ENCODE assay signal across 18 mouse cellular contexts in genomic region chr11:70053898-70054570, GRCm38 (mm10). TPM values are rescaled to one million over a fixed set of nuclear protein-coding genes. Genes with fewer than 3 reads are reported as not detected.
DNase-seq lines count a peak whose midpoint lies in the region; ATAC-seq lines count a peak whose summit lies in the region.
"Had no signal": no experiment of that assay in that cellular context is flagged by ENCODE, and none has a peak within 500 bp of the region (broad histone marks: within the 10 kb centered on the region; RNA-seq: fewer than 3 reads in every experiment).

Gene Asgr1, plus strand, starts transcription at chr11:70054085.

- 0 out of 2 replicates have a peak within 1 kb of the TSS, but pooled peaks have one; percentile 16 for H3K27ac ChIP-seq in embryonic facial prominence, embryonic 13.5 days
- H3K27ac ChIP-seq in embryonic facial prominence, embryonic 10.5 days (replicated peaks), result no peak within 1 kb of the TSS
- H3K27ac ChIP-seq in liver, embryonic 12.5 days, result no peak within 1 kb of the TSS
- H3K27ac ChIP-seq in liver, embryonic 11.5 days (ENCODE audit: low read depth, low read length), result no peak within 1 kb of the TSS
- peak within 1 kb of the TSS; percentile 57 for H3K27ac ChIP-seq in liver, embryonic 15.5 days (replicated peaks)
- H3K27ac ChIP-seq: embryonic facial prominence, embryonic 15.5 days; heart, embryonic 10.5 days; kidney, postnatal 0 days; midbrain, embryonic 15.5 days had no signal

- no peaks in the 10 kb centered on the region for H3K27me3 ChIP-seq in embryonic facial prominence, embryonic 13.5 days
- H3K27me3 ChIP-seq in embryonic facial prominence, embryonic 10.5 days (replicated peaks; ENCODE audit: low read depth, poor library complexity, severe bottlenecking), result peaks cover 16% of the 10 kb centered on the region
- H3K27me3 ChIP-seq in liver, embryonic 12.5 days (replicated peaks), result peaks cover 19% of the 10 kb centered on the region
- no peaks in the 10 kb centered on the region for H3K27me3 ChIP-seq in liver, embryonic 11.5 days (replicated peaks; ENCODE audit: control insufficient read depth, insufficient read depth, low read length)
- H3K27me3 ChIP-seq in liver, embryonic 15.5 days, result 0 out of 2 replicates have a peak, but pooled peaks cover 3% of the 10 kb centered on the region
- H3K27me3 ChIP-seq: embryonic facial prominence, embryonic 15.5 days; midbrain, embryonic 15.5 days had no signal

- H3K4me3 ChIP-seq in embryonic facial prominence, embryonic 13.5 days, result no peak within 1 kb of the TSS
- H3K4me3 ChIP-seq in embryonic facial prominence, embryonic 10.5 days, result no peak within 1 kb of the TSS
- no peak within 1 kb of the TSS for H3K4me3 ChIP-seq in liver, embryonic 12.5 days
- no peak within 1 kb of the TSS for H3K4me3 ChIP-seq in liver, embryonic 11.5 days (ENCODE audit: low read depth, low read length)
- no peak within 1 kb of the TSS for H3K4me3 ChIP-seq in liver, embryonic 15.5 days (replicated peaks)
- H3K4me3 ChIP-seq: embryonic facial prominence, embryonic 15.5 days; midbrain, embryonic 15.5 days had no signal

- 0 out of 2 replicates have a peak, but pooled peaks cover 8% of the 10 kb centered on the region for H3K4me1 ChIP-seq in embryonic facial prominence, embryonic 13.5 days
- peaks cover 27% of the 10 kb centered on the region for H3K4me1 ChIP-seq in embryonic facial prominence, embryonic 10.5 days
- H3K4me1 ChIP-seq in liver, embryonic 12.5 days, result peaks cover 9% of the 10 kb centered on the region
- H3K4me1 ChIP-seq in liver, embryonic 11.5 days (replicated peaks; ENCODE audit: control insufficient read depth, insufficient read depth, low read length), result peaks cover 5% of the 10 kb centered on the region
- H3K4me1 ChIP-seq in liver, embryonic 15.5 days (replicated peaks), result peaks cover 13% of the 10 kb centered on the region; the same call in 1 of the 2 replicates

- no peak within 1 kb of the TSS for H3K4me2 ChIP-seq in embryonic facial prominence, embryonic 13.5 days
- no peak within 1 kb of the TSS for H3K4me2 ChIP-seq in liver, embryonic 12.5 days
- H3K4me2 ChIP-seq in liver, embryonic 11.5 days, result no peak within 1 kb of the TSS
- H3K4me2 ChIP-seq in liver, embryonic 15.5 days, result 0 out of 2 replicates have a peak within 1 kb of the TSS, but pooled peaks have one; percentile 10

- H3K9ac ChIP-seq in embryonic facial prominence, embryonic 13.5 days, result peak within 1 kb of the TSS; percentile 6; the same call in 1 of the 2 replicates
- no peak within 1 kb of the TSS for H3K9ac ChIP-seq in liver, embryonic 12.5 days
- H3K9ac ChIP-seq in liver, embryonic 11.5 days (ENCODE audit: low read depth, low read length), result no peak within 1 kb of the TSS
- no peak within 1 kb of the TSS for H3K9ac ChIP-seq in liver, embryonic 15.5 days
- H3K9ac ChIP-seq: embryonic facial prominence, embryonic 15.5 days; forebrain, postnatal 0 days; midbrain, embryonic 15.5 days had no signal

- no peaks in the 10 kb centered on the region for H3K36me3 ChIP-seq in embryonic facial prominence, embryonic 13.5 days
- no peaks in the 10 kb centered on the region for H3K36me3 ChIP-seq in embryonic facial prominence, embryonic 10.5 days (replicated peaks)
- H3K36me3 ChIP-seq in liver, embryonic 12.5 days, result no peaks in the 10 kb centered on the region
- no peaks in the 10 kb centered on the region for H3K36me3 ChIP-seq in liver, embryonic 11.5 days (ENCODE audit: control insufficient read depth, insufficient read depth, low read length)
- H3K36me3 ChIP-seq in liver, embryonic 15.5 days (replicated peaks), result no peaks in the 10 kb centered on the region
- H3K36me3 ChIP-seq: embryonic facial prominence, embryonic 15.5 days; heart, embryonic 10.5 days; midbrain, embryonic 15.5 days had no signal

- WGBS in embryonic facial prominence, embryonic 13.5 days, result 82% methylated on average over 10 of the region's 10 CpGs
- 81% methylated on average over 10 of the region's 10 CpGs for WGBS in embryonic facial prominence, embryonic 10.5 days
- WGBS in liver, embryonic 12.5 days (ENCODE audit: insufficient replicate concordance), result 70% methylated on average over 10 of the region's 10 CpGs
- WGBS in liver, embryonic 11.5 days, result 80% methylated on average over 10 of the region's 10 CpGs
- WGBS in liver, embryonic 15.5 days (ENCODE audit: insufficient replicate concordance), result 68% methylated on average over 10 of the region's 10 CpGs

- no peaks in the 10 kb centered on the region for H3K9me3 ChIP-seq in embryonic facial prominence, embryonic 13.5 days
- H3K9me3 ChIP-seq in embryonic facial prominence, embryonic 10.5 days, result no peaks in the 10 kb centered on the region
- H3K9me3 ChIP-seq in liver, embryonic 12.5 days (replicated peaks), result no peaks in the 10 kb centered on the region
- no peaks in the 10 kb centered on the region for H3K9me3 ChIP-seq in liver, embryonic 11.5 days (ENCODE audit: control insufficient read depth, low read length)
- H3K9me3 ChIP-seq in liver, embryonic 15.5 days (replicated peaks), result no peaks in the 10 kb centered on the region
- H3K9me3 ChIP-seq: embryonic facial prominence, embryonic 15.5 days; heart, embryonic 10.5 days; midbrain, embryonic 15.5 days had no signal

- ATAC-seq in embryonic facial prominence, embryonic 13.5 days (ENCODE audit: insufficient number of reproducible peaks, insufficient read depth, low FRiP score, low TSS enrichment, low read depth), result no peak
- ATAC-seq in liver, embryonic 12.5 days, result peak; percentile 43
- no peak for ATAC-seq in liver, embryonic 11.5 days (replicated peaks; ENCODE audit: low FRiP score)
- peak; percentile 62 for ATAC-seq in liver, embryonic 15.5 days (ENCODE audit: insufficient read depth)
- ATAC-seq: forebrain, postnatal 0 days; midbrain, embryonic 15.5 days had no signal

- no peak for DNase-seq in embryonic facial prominence, embryonic 10.5 days (ENCODE audit: low spot score)
- DNase-seq in liver, embryonic 11.5 days (ENCODE audit: low spot score), result no peak
- peak; percentile 26 for DNase-seq in NIH3T3 (ENCODE audit: low read depth)
- no peak for DNase-seq in adipocyte (ENCODE audit: low spot score)
- DNase-seq: forebrain, postnatal 0 days; gastrocnemius, postnatal 36 days; lung, adult 18-20 months; lung, postnatal 14 days; right cerebral cortex, adult 18-20 months; thymus, postnatal 36 days had no signal

RNA-seq across cellular contexts. Expression of gene Asgr1, which starts in this region (rescaled TPM):
- 0.24 and 0.47 TPM in 2 replicates for polyA plus RNA-seq in embryonic facial prominence, embryonic 13.5 days (2015; fragmentation: Nextera tagmentation; extraction: Ambion mirVana)
- polyA plus RNA-seq in embryonic facial prominence, embryonic 10.5 days (2016; fragmentation: Nextera tagmentation; extraction: Ambion mirVana), result 0.55 and 0.70 TPM in 2 replicates
- polyA plus RNA-seq in liver, embryonic 12.5 days (2016; fragmentation: Nextera tagmentation; extraction: Ambion mirVana), result 0.51 and 0.63 TPM in 2 replicates
- polyA plus RNA-seq in liver, embryonic 11.5 days (2014; fragmentation: Nextera tagmentation; extraction: Ambion mirVana), result 0.40 and 0.66 TPM in 2 replicates
- polyA plus RNA-seq in liver, embryonic 15.5 days (2015; fragmentation: Nextera tagmentation; extraction: Ambion mirVana), result 6.8 and 7.3 TPM in 2 replicates
- polyA plus RNA-seq: heart, postnatal 0 days had no signal

Comparison
In these comparisons a context has a peak if more than half of its experiments do, and no peak if none do; other contexts are left out.
1. H3K27ac ChIP-seq: peak in embryonic facial prominence, embryonic 13.5 days (single experiment) and liver, embryonic 15.5 days (single experiment); none in embryonic facial prominence, embryonic 10.5 days (single experiment), liver, embryonic 12.5 days (single experiment) and liver, embryonic 11.5 days (single experiment).
2. Peak in ATAC-seq in liver, embryonic 12.5 days; RNA of the gene not detected or under 1 TPM.